Mouse (Mus musculus) CH12.LX (cell line): ENCODE results near the gene Zfp239.
A peak's percentile ranks its signal among the peaks of the same experiment; 100 is the strongest.

Experiments
- CHD1 ChIP-seq: IDR thresholded peaks from 2 replicates; pipeline ENCODE4 v1.6.1; 2012; ENCODE audit warnings: low read depth, low read length, improper control_type of control experiment, inconsistent platforms
- CHD2 ChIP-seq: IDR thresholded peaks from 2 replicates; pipeline ENCODE4 v1.6.1; 2011; ENCODE audit warnings: low read length, improper control_type of control experiment
- CTCF ChIP-seq, 2 experiments: IDR thresholded peaks in 1 of 2; conservative IDR thresholded peaks in 1 of 2; 2 replicates each; pipeline ENCODE4 v1.5.1; 2011 to 2012; ENCODE audit warnings: low read depth in 2 of 2, low read length in 2 of 2, improper control_type of control experiment in 1 of 2, inconsistent platforms in 1 of 2, mild to moderate bottlenecking in 1 of 2, moderate library complexity in 1 of 2
- EP300 ChIP-seq: IDR thresholded peaks from 2 replicates; pipeline ENCODE4 v1.6.1; 2011; ENCODE audit warnings: low read length, improper control_type of control experiment
- MEF2A ChIP-seq: IDR thresholded peaks from 2 replicates; pipeline ENCODE4 v1.6.1; 2014; ENCODE audit warnings: low read depth, mild to moderate bottlenecking, inconsistent platforms, low read length, improper control_type of control experiment, borderline replicate concordance
- NELFE ChIP-seq: IDR thresholded peaks from 2 replicates; pipeline ENCODE4 v1.6.1; 2011; ENCODE audit warnings: low read depth, low read length, improper control_type of control experiment
- PAX5 ChIP-seq: IDR thresholded peaks from 2 replicates; pipeline ENCODE4 v1.6.1; 2012; ENCODE audit warnings: low read length, inconsistent platforms, mixed read lengths
- POLR2A ChIP-seq: IDR thresholded peaks from 2 replicates; pipeline ENCODE4 v1.6.1; 2011; ENCODE audit warnings: low read depth, mild to moderate bottlenecking, improper control_type of control experiment, low read length
- POLR2AphosphoS2 ChIP-seq: IDR thresholded peaks from 2 replicates; pipeline ENCODE4 v1.6.1; 2011; ENCODE audit warnings: low read depth, low read length, improper control_type of control experiment
- ZKSCAN1 ChIP-seq: IDR thresholded peaks from 2 replicates; pipeline ENCODE4 v1.6.1; 2012; ENCODE audit warnings: low read depth, inconsistent platforms, low read length, improper control_type of control experiment, borderline replicate concordance
- ZNF384 ChIP-seq: IDR thresholded peaks from 2 replicates; pipeline ENCODE4 v1.6.1; 2012; ENCODE audit warnings: low read depth, low read length, improper control_type of control experiment, inconsistent platforms

GRCm38 (mm10) chr6:117908424-117908900 is 46.6 kb downstream of the Zfp239 start:
- TF ChIP-seq EP300 (no peak), ZNF384 (peak; percentile 47; the same call in 1 of the 2 replicates), CHD2 (no peak), CHD1 (0 out of 2 replicates have a peak, but pooled peaks have one; percentile 16), CTCF (conservative IDR thresholded peaks at IDR 0.05 in 1 of 2, IDR thresholded peaks at IDR 0.05 in 1 of 2; ENCODE audit: low read depth in 2 of 2, low read length in 2 of 2) (no peak), MEF2A (no peak), NELFE (no peak; the same call in 1 of the 2 replicates), POLR2AphosphoS2 (no peak), PAX5 (no peak), POLR2A (no peak), ZKSCAN1 (no peak)
